Mouse (Mus musculus) midbrain, postnatal 0 days (tissue): ENCODE data around the gene Kdm4b. TPM values are rescaled to one million over a fixed set of nuclear protein-coding genes. Genes with fewer than 3 reads are reported as not detected.

Experiments used
- ATAC-seq: fragments of 200-750 bp; cut with Nextera tagmentation; 2 replicates; pipeline ENCODE4 v1.8.0; 2017; ENCODE audit warnings: moderate number of reproducible peaks, mild to moderate bottlenecking, moderate TSS enrichment, moderate library complexity; ENCODE audit not compliant: low FRiP score
- DNase-seq: peaks from one replicate; pipeline ENCODE4 v3.0.0-alpha.2; 2015; ENCODE audit warnings: low spot score
- H3K27ac ChIP-seq: fragments of 300-500 bp; sonication (generic); 2 replicates; pipeline ENCODE4 v1.5.1; 2014; ENCODE audit warnings: low read depth, mild to moderate bottlenecking, low read length, mixed read lengths
- H3K27me3 ChIP-seq: fragments of 300-500 bp; sonication (generic); 2 replicates; pipeline ENCODE4 v1.6.1; 2014; ENCODE audit warnings: low read length, control low read depth, mixed read lengths; ENCODE audit not compliant: insufficient read depth
- H3K36me3 ChIP-seq: fragments of 300-500 bp; sonication (generic); 2 replicates; pipeline ENCODE4 v1.6.1; 2014; ENCODE audit warnings: low read length, control low read depth, mixed read lengths; ENCODE audit not compliant: insufficient read depth
- H3K4me1 ChIP-seq: fragments of 300-500 bp; sonication (generic); 2 replicates; pipeline ENCODE4 v1.6.1; 2014; ENCODE audit warnings: mild to moderate bottlenecking, control low read depth, antibody characterized with exemption, low read length, mixed read lengths; ENCODE audit not compliant: insufficient read depth
- H3K4me2 ChIP-seq: fragments of 300-500 bp; sonication (generic); 2 replicates; pipeline ENCODE4 v1.6.1; 2014; ENCODE audit warnings: low read depth, mild to moderate bottlenecking, low read length, mixed read lengths; ENCODE audit not compliant: poor library complexity, severe bottlenecking
- H3K4me3 ChIP-seq: fragments of 300-500 bp; sonication (generic); 2 replicates; pipeline ENCODE4 v1.5.1; 2014; ENCODE audit warnings: low read depth, mild to moderate bottlenecking, low read length, moderate library complexity
- H3K9ac ChIP-seq: fragments of 300-500 bp; sonication (generic); replicated peaks from 2 replicates; pipeline ENCODE4 v1.6.1; 2014; ENCODE audit warnings: mild to moderate bottlenecking, low read length, moderate library complexity, mixed read lengths; ENCODE audit not compliant: poor library complexity, severe bottlenecking
- H3K9me3 ChIP-seq: fragments of 300-500 bp; sonication (generic); 2 replicates; pipeline ENCODE4 v1.6.1; 2016; ENCODE audit warnings: low read length, control low read depth
- CTCF ChIP-seq: IDR thresholded peaks from 2 replicates; pipeline ENCODE4 v1.5.1; 2016; ENCODE audit warnings: antibody characterized with exemption, mild to moderate bottlenecking
- WGBS: fragments of 180-500 bp; shearing (Covaris S2); extraction: QIAGEN DNeasy Blood & Tissue Kit; methylation state at CpG from one replicate; pipeline ENCODE4 v1.1.7; 2014; 5-methylcytosine and 5-hydroxymethylcytosine counted together
- polyA plus RNA-seq: library from polyadenylated mRNA; unstranded; fragments of >200 nt; fragmentation: Nextera tagmentation; extraction: Ambion mirVana; gene quantifications from 2 replicates; pipeline ENCODE4 v1.2.1, GENCODE M21; 2015
- total RNA-seq: library from RNA; depleted of rRNA; stranded (reverse); fragments of >200 nt; gene quantifications from 2 replicates; pipeline ENCODE4 v1.2.3, GENCODE M21; 2014

The Kdm4b gene
- total and polyA plus RNA-seq, 2 experiments from 2014 or later: 45.6 to 140 TPM

DNA sequence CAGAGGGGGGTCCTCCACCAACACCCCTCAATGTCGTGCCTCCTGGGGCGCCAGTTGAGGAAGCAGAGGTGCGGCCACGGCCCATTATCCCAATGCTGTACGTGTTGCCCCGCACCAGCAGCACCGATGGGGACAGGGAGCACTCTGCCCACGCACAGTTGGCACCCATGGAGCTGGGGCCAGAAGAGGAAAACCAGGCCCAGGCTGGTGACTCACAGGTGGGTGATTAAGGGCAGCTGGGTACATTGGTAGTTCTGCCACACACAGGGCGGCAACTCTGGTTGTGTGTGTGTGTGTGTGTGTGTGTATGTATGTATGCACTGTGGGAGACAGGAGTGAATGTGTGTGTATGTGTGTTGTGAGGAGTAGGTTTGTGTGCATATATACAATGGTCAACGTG, 68.0 kb downstream of the Kdm4b start:
- WGBS: 97% methylated on average over 10 of the region's 10 CpGs
- Histone ChIP-seq H3K36me3 (peaks cover 87% of the 10 kb centered on the region), H3K4me3 (no peak overlapping the region), H3K4me2 (no peak overlapping the region), H3K9ac (no peak overlapping the region), H3K9me3 (no peaks in the 10 kb centered on the region), H3K27me3 (no peaks in the 10 kb centered on the region), H3K27ac (no peak overlapping the region), H3K4me1 (no peaks in the 10 kb centered on the region)
- DNase-seq: no peak
- no peak for ATAC-seq
- no peak for TF ChIP-seq CTCF

DNA sequence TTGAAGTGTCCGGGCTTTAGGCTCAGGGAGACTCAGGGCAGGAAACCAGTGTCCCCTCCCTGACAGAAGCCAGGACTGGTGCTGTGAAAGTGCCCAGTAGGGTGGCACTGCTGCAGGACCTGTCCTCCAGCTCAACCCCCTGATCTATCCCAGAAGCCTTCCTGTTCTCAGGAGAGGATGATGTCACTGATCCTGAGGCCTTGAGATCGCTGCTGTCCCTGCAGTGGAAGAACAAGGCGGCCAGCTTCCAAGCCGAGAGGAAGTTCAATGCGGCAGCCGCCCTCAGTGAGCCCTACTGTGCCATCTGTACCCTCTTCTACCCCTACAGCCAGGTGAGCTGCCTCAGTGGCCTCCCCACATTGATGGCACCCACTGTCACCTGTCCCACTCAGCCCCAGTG, 70.2 kb downstream of the Kdm4b start:
- Histone ChIP-seq H3K9me3 (no peaks in the 10 kb centered on the region), H3K27ac (no peak overlapping the region), H3K9ac (no peak overlapping the region), H3K36me3 (peaks cover 90% of the 10 kb centered on the region), H3K4me1 (no peaks in the 10 kb centered on the region), H3K4me2 (no peak overlapping the region), H3K27me3 (no peaks in the 10 kb centered on the region), H3K4me3 (no peak overlapping the region)
- DNase-seq: no peak
- WGBS: 93% methylated on average over 6 of the region's 6 CpGs
- no peak for TF ChIP-seq CTCF
- no peak for ATAC-seq

DNA sequence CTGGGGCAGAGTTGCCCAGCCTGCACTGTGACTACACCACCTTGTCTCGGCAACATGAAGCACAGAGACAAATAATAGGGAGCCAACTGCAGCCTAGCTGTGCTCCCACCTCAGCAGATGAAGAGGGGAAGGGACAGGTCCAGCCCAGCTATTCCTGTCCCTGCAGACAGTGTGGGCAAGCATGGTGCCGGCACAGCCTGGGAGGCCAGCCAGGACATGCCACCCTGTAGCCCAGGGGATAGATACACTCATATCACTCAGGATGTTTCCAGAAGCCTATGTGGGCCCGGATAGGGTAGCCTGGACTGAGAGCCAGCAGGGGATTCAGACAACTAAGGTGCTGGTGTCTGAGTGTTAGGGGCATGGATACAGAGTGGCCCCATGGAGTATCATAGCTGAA, 74.4 kb downstream of the Kdm4b start:
- Histone ChIP-seq H3K9me3 (no peaks in the 10 kb centered on the region), H3K27me3 (no peaks in the 10 kb centered on the region), H3K36me3 (peaks cover 87% of the 10 kb centered on the region), H3K4me3 (no peak overlapping the region), H3K4me1 (no peaks in the 10 kb centered on the region), H3K9ac (no peak overlapping the region), H3K4me2 (no peak overlapping the region), H3K27ac (no peak overlapping the region)
- DNase-seq: no peak
- no peak for TF ChIP-seq CTCF
- ATAC-seq: no peak
- WGBS: 91% methylated on average over 3 of the region's 3 CpGs

GRCm38 (mm10) chr17:56401051-56401521, 75.2 kb downstream of the Kdm4b start:
- ATAC-seq: no peak
- Histone ChIP-seq H3K27ac (no peak overlapping the region), H3K27me3 (no peaks in the 10 kb centered on the region), H3K4me1 (no peaks in the 10 kb centered on the region), H3K9ac (no peak overlapping the region), H3K4me3 (no peak overlapping the region), H3K4me2 (no peak overlapping the region), H3K9me3 (no peaks in the 10 kb centered on the region), H3K36me3 (peaks cover 79% of the 10 kb centered on the region)
- WGBS: 98% methylated on average over 4 of the region's 4 CpGs
- no peak for TF ChIP-seq CTCF
- DNase-seq: no peak

DNA sequence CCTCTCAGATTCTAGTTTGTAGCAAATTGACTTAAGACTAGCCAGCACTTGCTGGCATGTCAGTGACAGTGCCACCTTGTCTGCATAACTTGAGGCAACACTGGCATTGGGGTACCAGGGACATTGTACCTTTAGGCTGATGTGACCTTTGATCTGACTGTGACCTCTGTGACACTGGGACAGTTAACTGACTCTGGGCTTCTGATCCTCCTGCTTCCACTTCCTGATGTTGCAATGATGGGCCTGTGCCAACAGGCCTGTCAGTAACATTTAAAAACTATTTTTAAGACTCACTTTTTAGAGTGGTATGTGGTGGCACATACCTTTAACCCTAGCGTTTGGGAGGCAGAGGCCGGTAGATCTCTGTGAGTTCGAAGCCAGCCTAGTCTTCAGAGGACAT, 79.5 kb downstream of the Kdm4b start:
- WGBS: 95% methylated on average over 3 of the region's 3 CpGs
- Histone ChIP-seq H3K27ac (no peak overlapping the region), H3K4me2 (no peak overlapping the region), H3K27me3 (no peaks in the 10 kb centered on the region), H3K4me1 (0 out of 2 replicates have a peak, but pooled peaks cover 7% of the 10 kb centered on the region), H3K4me3 (no peak overlapping the region), H3K9ac (no peak overlapping the region), H3K9me3 (no peaks in the 10 kb centered on the region), H3K36me3 (peaks cover 37% of the 10 kb centered on the region)
- ATAC-seq: no peak
- no peak for DNase-seq
- TF ChIP-seq CTCF: no peak

GRCm38 (mm10) chr17:56405856-56406840, 80.3 kb downstream of the Kdm4b start:
- Histone ChIP-seq H3K4me1 (0 out of 2 replicates have a peak, but pooled peaks cover 7% of the 10 kb centered on the region), H3K36me3 (peaks cover 34% of the 10 kb centered on the region), H3K4me3 (no peak overlapping the region), H3K9me3 (no peaks in the 10 kb centered on the region), H3K9ac (no peak overlapping the region), H3K27ac (peak overlapping the region; percentile 69), H3K4me2 (no peak overlapping the region), H3K27me3 (no peaks in the 10 kb centered on the region)
- WGBS: 83% methylated on average over 14 of the region's 14 CpGs
- DNase-seq (peak; percentile 26), ATAC-seq (no peak)
- TF ChIP-seq CTCF: no peak
